Mouse (Mus musculus): ENCODE results near the gene Slc2a5.

- TF ChIP-seq CTCF (IDR thresholded peaks at IDR 0.05; ENCODE audit: low read depth, low read length) (no peak), GATA1 (IDR thresholded peaks at IDR 0.05; ENCODE audit: borderline replicate concordance, low read length) (no peak), POLR2AphosphoS5 (IDR thresholded peaks at IDR 0.05; ENCODE audit: insufficient replicate concordance, low read depth, low read length) (no peak), GATA2 (IDR thresholded peaks at IDR 0.05; ENCODE audit: borderline replicate concordance, low read depth, low read length) (no peak)
These were observed 4.5 kb upstream of the Slc2a5 start for GRCm38 (mm10) chr4:150114505-150115061.

Measured in G1E (cell line).